Mouse (Mus musculus) intestine, postnatal 0 days (tissue): ENCODE results near the gene Uba52. TPM values are rescaled to one million over a fixed set of nuclear protein-coding genes. Genes with fewer than 3 reads are reported as not detected.
A peak's percentile ranks its signal among the peaks of the same experiment; 100 is the strongest.

Source experiments
- ATAC-seq: fragments of 200-750 bp; cut with Nextera tagmentation; 2 replicates; pipeline ENCODE4 v1.8.0; 2017; ENCODE audit warnings: mild to moderate bottlenecking, moderate TSS enrichment, moderate library complexity
- H3K27ac ChIP-seq: fragments of 300-500 bp; sonication (generic); 2 replicates; pipeline ENCODE4 v1.5.1; 2014; ENCODE audit warnings: mild to moderate bottlenecking, low read depth, low read length, moderate library complexity
- H3K27me3 ChIP-seq: fragments of 300-500 bp; sonication (generic); replicated peaks from 2 replicates; pipeline ENCODE4 v1.6.1; 2014; ENCODE audit warnings: low read length, mixed read lengths; ENCODE audit not compliant: control insufficient read depth, insufficient read depth
- H3K36me3 ChIP-seq: fragments of 300-500 bp; sonication (generic); 2 replicates; pipeline ENCODE4 v1.6.1; 2014; ENCODE audit warnings: mild to moderate bottlenecking, moderate library complexity; ENCODE audit not compliant: control insufficient read depth, insufficient read depth
- H3K4me1 ChIP-seq: fragments of 300-500 bp; sonication (generic); replicated peaks from 2 replicates; pipeline ENCODE4 v1.6.1; 2014; ENCODE audit warnings: antibody characterized with exemption, low read length, mixed read lengths; ENCODE audit not compliant: control insufficient read depth, insufficient read depth
- H3K4me2 ChIP-seq: fragments of 300-500 bp; sonication (generic); replicated peaks from 2 replicates; pipeline ENCODE4 v1.6.1; 2014; ENCODE audit warnings: low read depth, mild to moderate bottlenecking, moderate library complexity
- H3K4me3 ChIP-seq: fragments of 300-500 bp; sonication (generic); 2 replicates; pipeline ENCODE4 v1.5.1; 2014; ENCODE audit warnings: low read depth, low read length
- H3K9ac ChIP-seq: fragments of 300-500 bp; sonication (generic); 2 replicates; pipeline ENCODE4 v1.6.1; 2014; ENCODE audit warnings: mild to moderate bottlenecking, low read depth, low read length
- H3K9me3 ChIP-seq: fragments of 300-500 bp; sonication (generic); 2 replicates; pipeline ENCODE4 v1.6.1; 2016; ENCODE audit warnings: mixed run types; ENCODE audit not compliant: control insufficient read depth
- CTCF ChIP-seq: sonication (generic); IDR thresholded peaks from 2 replicates; pipeline ENCODE4 v1.5.1; 2016; ENCODE audit warnings: low read depth, mild to moderate bottlenecking, control low read depth, antibody characterized with exemption, moderate library complexity
- WGBS: fragments of 180-500 bp; shearing (Covaris S2); extraction: QIAGEN DNeasy Blood & Tissue Kit; methylation state at CpG from one replicate; pipeline ENCODE4 v1.1.7; 2014; 5-methylcytosine and 5-hydroxymethylcytosine counted together
- polyA plus RNA-seq: library from polyadenylated mRNA; unstranded; fragments of >200 nt; fragmentation: Nextera tagmentation; extraction: Ambion mirVana; gene quantifications from 2 replicates; pipeline ENCODE4 v1.2.1, GENCODE M21; 2015

Gene Uba52
- polyA plus RNA-seq, 1 experiment from 2014 or later = 863 TPM

DNA sequence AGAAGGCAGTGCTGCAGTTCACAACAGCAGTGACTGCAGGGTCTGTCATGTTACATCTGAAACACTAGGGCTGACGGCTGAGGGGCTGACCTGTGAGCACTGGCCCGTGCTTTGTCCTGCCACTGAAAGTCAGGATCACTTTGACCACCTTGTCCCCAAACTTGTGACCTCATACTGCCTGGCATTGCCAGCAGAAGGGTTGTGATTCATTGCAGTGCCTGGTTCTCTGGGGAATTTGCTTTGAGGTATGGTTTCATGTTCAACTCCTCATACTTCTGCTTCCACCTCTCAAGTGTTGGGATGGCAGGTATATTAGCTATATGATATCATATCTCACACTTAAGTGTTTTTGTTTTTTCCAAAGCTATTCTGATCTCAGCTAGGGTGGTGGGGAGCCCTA is 25.1 kb upstream of the Uba52 start:
- no peak overlapping the region for H3K27ac ChIP-seq
- no peaks in the 10 kb centered on the region; the same call in 1 of the 2 replicates for H3K4me1 ChIP-seq
- H3K9me3 ChIP-seq = no peaks in the 10 kb centered on the region
- H3K4me3 ChIP-seq = no peak overlapping the region
- TF ChIP-seq CTCF = no peak
- H3K4me2 ChIP-seq = no peak overlapping the region
- 96% methylated on average over 2 of the region's 2 CpGs for WGBS
- H3K27me3 ChIP-seq = no peaks in the 10 kb centered on the region
- peaks cover 59% of the 10 kb centered on the region for H3K36me3 ChIP-seq
- H3K9ac ChIP-seq = no peak overlapping the region
- no peak for ATAC-seq

DNA sequence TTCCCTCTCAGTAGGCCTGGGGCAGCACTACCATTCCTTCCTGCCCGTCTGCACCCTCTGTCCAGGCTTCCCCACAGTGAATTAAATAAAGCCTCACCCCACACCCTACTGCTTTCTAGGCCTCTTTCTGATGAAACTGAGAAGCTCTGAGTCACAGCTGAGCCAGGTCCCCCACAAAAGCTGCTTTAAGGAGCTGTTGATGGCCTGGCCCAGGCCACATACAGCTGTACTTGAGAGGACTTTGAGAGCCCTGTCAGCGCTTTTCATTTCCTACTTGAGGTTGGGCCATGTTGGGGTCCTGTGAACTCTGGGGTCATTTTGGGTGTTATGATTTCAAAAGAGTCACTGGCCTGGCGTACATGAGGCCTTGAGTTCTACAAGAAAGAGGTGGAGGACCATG is 24.6 kb upstream of the Uba52 start:
- no peaks in the 10 kb centered on the region for H3K4me1 ChIP-seq
- no peaks in the 10 kb centered on the region for H3K9me3 ChIP-seq
- peaks cover 64% of the 10 kb centered on the region for H3K36me3 ChIP-seq
- no peak overlapping the region for H3K4me2 ChIP-seq
- no peaks in the 10 kb centered on the region for H3K27me3 ChIP-seq
- H3K9ac ChIP-seq = no peak overlapping the region
- ATAC-seq = no peak
- H3K27ac ChIP-seq = 0 out of 2 replicates have a peak overlapping the region, but pooled peaks have one; percentile 4
- 87% methylated on average over 3 of the region's 3 CpGs for WGBS
- TF ChIP-seq CTCF = no peak
- no peak overlapping the region for H3K4me3 ChIP-seq

DNA sequence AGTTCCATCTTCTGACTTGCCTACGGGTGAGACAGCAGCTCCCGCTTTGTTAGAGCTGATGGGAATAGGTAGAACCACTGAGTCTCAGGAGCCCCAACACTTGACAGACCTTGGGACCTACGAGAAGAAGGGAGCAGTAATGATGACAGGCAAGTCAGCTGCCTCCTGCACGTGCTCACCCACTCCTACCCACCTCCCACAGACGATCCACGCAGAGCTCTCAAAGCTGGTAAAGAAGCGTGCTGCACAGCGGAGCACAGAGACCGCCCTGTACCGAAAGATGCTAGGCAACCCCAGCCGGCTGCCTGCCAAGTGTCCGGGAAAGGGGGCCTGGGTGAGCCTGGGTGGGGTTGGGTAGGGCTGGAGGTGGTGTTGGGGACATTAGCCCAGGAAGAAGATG is 23.7 kb upstream of the Uba52 start:
- H3K27me3 ChIP-seq = no peaks in the 10 kb centered on the region
- WGBS = 93% methylated on average over 12 of the region's 12 CpGs
- no peak for TF ChIP-seq CTCF
- H3K4me2 ChIP-seq = no peak overlapping the region
- no peaks in the 10 kb centered on the region for H3K9me3 ChIP-seq
- H3K4me1 ChIP-seq = no peaks in the 10 kb centered on the region
- ATAC-seq = no peak
- H3K9ac ChIP-seq = no peak overlapping the region
- H3K27ac ChIP-seq = 0 out of 2 replicates have a peak overlapping the region, but pooled peaks have one; percentile 4
- H3K4me3 ChIP-seq = no peak overlapping the region
- peaks cover 64% of the 10 kb centered on the region for H3K36me3 ChIP-seq

DNA sequence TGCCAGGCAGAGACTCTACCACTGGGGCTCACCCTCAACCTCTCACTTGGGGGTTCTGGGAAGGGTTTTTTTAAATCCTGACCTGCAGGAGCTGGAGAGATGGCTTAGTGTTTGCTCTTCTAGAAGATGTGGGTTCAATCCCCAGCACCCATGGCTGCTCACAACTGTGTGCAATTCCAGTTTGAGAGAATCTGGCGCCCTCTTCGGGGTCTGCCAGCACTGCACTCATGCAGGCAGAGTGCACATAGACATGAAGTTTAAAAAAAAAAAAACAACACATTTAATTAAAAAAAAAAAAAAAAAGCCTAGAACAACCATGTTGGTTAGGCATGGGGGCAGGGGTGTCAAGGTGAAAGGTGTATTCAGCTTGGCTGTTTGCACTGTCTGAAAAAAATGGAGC is 19.7 kb upstream of the Uba52 start:
- H3K4me2 ChIP-seq = no peak overlapping the region
- no peaks in the 10 kb centered on the region for H3K9me3 ChIP-seq
- 94% methylated on average over 2 of the region's 2 CpGs for WGBS
- ATAC-seq = no peak
- H3K4me3 ChIP-seq = no peak overlapping the region
- H3K27ac ChIP-seq = no peak overlapping the region
- no peaks in the 10 kb centered on the region for H3K27me3 ChIP-seq
- H3K36me3 ChIP-seq = peaks cover 50% of the 10 kb centered on the region
- TF ChIP-seq CTCF = peak; percentile 32; the same call in 1 of the 2 replicates
- H3K4me1 ChIP-seq = 0 out of 2 replicates have a peak, but pooled peaks cover 6% of the 10 kb centered on the region
- no peak overlapping the region for H3K9ac ChIP-seq

DNA sequence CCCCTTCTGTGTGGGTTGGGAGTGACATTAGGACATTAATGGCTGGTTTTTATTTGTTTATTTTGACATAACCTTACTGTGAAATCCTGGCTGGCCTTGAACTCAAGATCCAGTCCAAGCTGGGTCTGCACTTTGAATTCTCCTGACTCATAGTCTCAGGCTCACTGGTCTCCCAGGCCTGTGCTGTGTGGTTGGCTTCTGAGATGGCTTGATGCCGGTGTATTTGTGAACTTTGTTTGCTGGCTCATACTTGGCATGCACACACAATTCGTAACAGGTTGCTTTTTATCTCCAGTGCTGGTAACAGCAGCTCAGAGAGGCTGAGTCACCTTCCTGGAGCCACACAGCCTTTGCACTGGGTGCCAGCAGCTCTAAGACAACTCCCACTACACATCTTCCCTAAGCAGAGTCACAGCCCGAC is 19.1 kb upstream of the Uba52 start:
- 82% methylated on average over 3 of the region's 3 CpGs for WGBS
- H3K4me3 ChIP-seq = no peak overlapping the region
- peaks cover 44% of the 10 kb centered on the region for H3K36me3 ChIP-seq
- H3K27ac ChIP-seq = 0 out of 2 replicates have a peak overlapping the region, but pooled peaks have one; percentile 60
- H3K9me3 ChIP-seq = no peaks in the 10 kb centered on the region
- H3K4me2 ChIP-seq = no peak overlapping the region
- no peak for ATAC-seq
- H3K9ac ChIP-seq = no peak overlapping the region
- H3K4me1 ChIP-seq = 0 out of 2 replicates have a peak, but pooled peaks cover 6% of the 10 kb centered on the region
- H3K27me3 ChIP-seq = no peaks in the 10 kb centered on the region
- TF ChIP-seq CTCF = no peak

DNA sequence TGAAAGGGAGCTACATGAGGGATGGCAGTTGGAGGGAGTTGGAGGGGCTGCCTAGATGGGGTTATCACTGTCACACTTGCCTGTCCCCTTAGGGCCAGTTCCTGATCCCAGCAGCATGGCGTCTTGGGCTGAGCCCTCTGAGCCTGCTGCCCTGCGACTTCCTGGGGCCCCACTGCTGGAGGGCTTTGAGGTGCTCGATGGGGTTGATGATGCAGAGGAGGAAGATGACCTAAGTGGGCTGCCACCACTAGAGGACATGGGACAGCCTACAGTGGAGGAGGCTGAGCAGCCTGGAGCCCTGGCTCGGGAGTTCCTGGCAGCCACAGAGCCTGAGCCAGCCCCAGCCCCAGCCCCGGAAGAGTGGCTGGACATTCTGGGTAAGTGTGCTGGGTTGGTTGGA is 18.7 kb upstream of the Uba52 start:
- ATAC-seq = no peak
- Histone ChIP-seq H3K4me2 (peak overlapping the region; percentile 81), H3K4me1 (0 out of 2 replicates have a peak, but pooled peaks cover 6% of the 10 kb centered on the region), H3K4me3 (no peak overlapping the region), H3K36me3 (peaks cover 39% of the 10 kb centered on the region), H3K9me3 (no peaks in the 10 kb centered on the region), H3K9ac (no peak overlapping the region), H3K27me3 (no peaks in the 10 kb centered on the region), H3K27ac (peak overlapping the region; percentile 60)
- 79% methylated on average over 5 of the region's 5 CpGs for WGBS
- TF ChIP-seq CTCF = no peak
